Mouse (Mus musculus) stomach, embryonic 14.5 days (tissue): ENCODE data around the gene Gapvd1. TPM values are rescaled to one million over a fixed set of nuclear protein-coding genes. Genes with fewer than 3 reads are reported as not detected.

ENCODE experiments used
- ATAC-seq: fragments of 200-750 bp; cut with Nextera tagmentation; 2 replicates; pipeline ENCODE4 v1.8.0; 2017; ENCODE audit warnings: low read depth, moderate TSS enrichment; ENCODE audit not compliant: insufficient number of reproducible peaks, insufficient read depth, low FRiP score
- H3K27ac ChIP-seq: fragments of 300-500 bp; sonication (generic); 2 replicates; pipeline ENCODE4 v1.5.1; 2014; ENCODE audit warnings: mild to moderate bottlenecking, low read length, moderate library complexity, mixed read lengths
- H3K27me3 ChIP-seq: fragments of 300-500 bp; sonication (generic); 2 replicates; pipeline ENCODE4 v1.6.1; 2014; ENCODE audit warnings: low read length, control low read depth, mixed read lengths; ENCODE audit not compliant: control insufficient read depth, insufficient read depth
- H3K36me3 ChIP-seq: fragments of 300-500 bp; sonication (generic); 2 replicates; pipeline ENCODE4 v1.6.1; 2014; ENCODE audit warnings: mild to moderate bottlenecking, control low read depth, low read length, moderate library complexity, mixed read lengths; ENCODE audit not compliant: control insufficient read depth, insufficient read depth
- H3K4me1 ChIP-seq: fragments of 300-500 bp; sonication (generic); 2 replicates; pipeline ENCODE4 v1.6.1; 2014; ENCODE audit warnings: low read length, control low read depth, mixed read lengths; ENCODE audit not compliant: control insufficient read depth, insufficient read depth
- H3K4me2 ChIP-seq: fragments of 300-500 bp; sonication (generic); replicated peaks from 2 replicates; pipeline ENCODE4 v1.6.1; 2014; ENCODE audit warnings: low read depth, low read length, control low read depth
- H3K4me3 ChIP-seq: fragments of 300-500 bp; sonication (generic); 2 replicates; pipeline ENCODE4 v1.5.1; 2014; ENCODE audit warnings: low read depth, low read length, control low read depth
- H3K9ac ChIP-seq: fragments of 300-500 bp; sonication (generic); replicated peaks from 2 replicates; pipeline ENCODE4 v1.6.1; 2014; ENCODE audit warnings: low read depth, mild to moderate bottlenecking, control low read depth, low read length, moderate library complexity, mixed read lengths
- H3K9me3 ChIP-seq: fragments of 300-500 bp; sonication (generic); 2 replicates; pipeline ENCODE4 v1.6.1; 2016; ENCODE audit warnings: low read depth, low read length, control low read depth; ENCODE audit not compliant: control insufficient read depth
- WGBS: fragments of 180-500 bp; shearing (Covaris S2); extraction: QIAGEN DNeasy Blood & Tissue Kit; methylation state at CpG from one replicate; pipeline ENCODE4 v1.1.7; 2014; 5-methylcytosine and 5-hydroxymethylcytosine counted together
- polyA plus RNA-seq: library from polyadenylated mRNA; unstranded; fragments of >200 nt; fragmentation: Nextera tagmentation; extraction: Ambion mirVana; gene quantifications from 2 replicates; pipeline ENCODE4 v1.2.1, GENCODE M21; 2014

Gene Gapvd1
- polyA plus RNA-seq, 1 experiment from 2014 or later, result 95.2 TPM

GRCm38 (mm10) chr2:34711904-34712303 is 43.1 kb downstream of the Gapvd1 start:
- ATAC-seq, result no peak
- peaks cover 72% of the 10 kb centered on the region for H3K36me3 ChIP-seq
- H3K4me1 ChIP-seq, result no peaks in the 10 kb centered on the region
- no peaks in the 10 kb centered on the region for H3K9me3 ChIP-seq
- no peak overlapping the region for H3K4me2 ChIP-seq
- H3K4me3 ChIP-seq, result no peak overlapping the region
- 93% methylated on average over 6 of the region's 6 CpGs for WGBS
- H3K27ac ChIP-seq, result no peak overlapping the region
- no peak overlapping the region for H3K9ac ChIP-seq
- no peaks in the 10 kb centered on the region for H3K27me3 ChIP-seq

- Histone ChIP-seq H3K9ac (no peak overlapping the region), H3K4me1 (no peaks in the 10 kb centered on the region), H3K27ac (no peak overlapping the region), H3K4me3 (no peak overlapping the region), H3K9me3 (no peaks in the 10 kb centered on the region), H3K27me3 (no peaks in the 10 kb centered on the region), H3K36me3 (peaks cover 80% of the 10 kb centered on the region), H3K4me2 (no peak overlapping the region)
- WGBS, result 95% methylated on average over 1 of the region's 1 CpGs
- no peak for ATAC-seq
Measured at GRCm38 (mm10) chr2:34708675-34709074, 46.4 kb downstream of the Gapvd1 start.

GRCm38 (mm10) chr2:34696592-34696991 is 58.4 kb downstream of the Gapvd1 start:
- H3K4me3 ChIP-seq, result no peak overlapping the region

GRCm38 (mm10) chr2:34692861-34693260 is 62.2 kb downstream of the Gapvd1 start:
- no peaks in the 10 kb centered on the region for H3K9me3 ChIP-seq
- ATAC-seq, result no peak
- H3K4me2 ChIP-seq, result no peak overlapping the region
- H3K27me3 ChIP-seq, result no peaks in the 10 kb centered on the region
- H3K36me3 ChIP-seq, result peaks cover 64% of the 10 kb centered on the region
- no peak overlapping the region for H3K27ac ChIP-seq
- WGBS, result 97% methylated on average over 10 of the region's 10 CpGs
- no peak overlapping the region for H3K4me3 ChIP-seq
- H3K4me1 ChIP-seq, result no peaks in the 10 kb centered on the region
- H3K9ac ChIP-seq, result no peak overlapping the region

More at GRCm38 (mm10) chr2:34696592-34696991, 58.4 kb downstream of the Gapvd1 start:
- peaks cover 60% of the 10 kb centered on the region for H3K36me3 ChIP-seq
- ATAC-seq, result no peak
- H3K9ac ChIP-seq, result no peak overlapping the region
- no peaks in the 10 kb centered on the region for H3K4me1 ChIP-seq
- no peaks in the 10 kb centered on the region for H3K27me3 ChIP-seq
- H3K9me3 ChIP-seq, result no peaks in the 10 kb centered on the region
- H3K27ac ChIP-seq, result no peak overlapping the region
- no peak overlapping the region for H3K4me2 ChIP-seq

- H3K4me1 ChIP-seq, result no peaks in the 10 kb centered on the region
- no peaks in the 10 kb centered on the region for H3K27me3 ChIP-seq
- H3K4me2 ChIP-seq, result no peak overlapping the region
- no peak overlapping the region for H3K9ac ChIP-seq
- WGBS, result 87% methylated on average over 9 of the region's 9 CpGs
- H3K36me3 ChIP-seq, result peaks cover 61% of the 10 kb centered on the region
- H3K9me3 ChIP-seq, result no peaks in the 10 kb centered on the region
- ATAC-seq, result no peak
- H3K4me3 ChIP-seq, result no peak overlapping the region
- H3K27ac ChIP-seq, result no peak overlapping the region
Measured at GRCm38 (mm10) chr2:34684076-34684870, 70.8 kb downstream of the Gapvd1 start.

GRCm38 (mm10) chr2:34677976-34678375 is 77.1 kb downstream of the Gapvd1 start:
- Histone ChIP-seq H3K4me2 (no peak overlapping the region), H3K27me3 (no peaks in the 10 kb centered on the region), H3K36me3 (peaks cover 46% of the 10 kb centered on the region), H3K4me1 (no peaks in the 10 kb centered on the region), H3K27ac (no peak overlapping the region), H3K9me3 (no peaks in the 10 kb centered on the region), H3K4me3 (no peak overlapping the region), H3K9ac (no peak overlapping the region)
- WGBS, result 86% methylated on average over 4 of the region's 4 CpGs
- no peak for ATAC-seq

GRCm38 (mm10) chr2:34677061-34677460 is 78.0 kb downstream of the Gapvd1 start:
- Histone ChIP-seq H3K9me3 (no peaks in the 10 kb centered on the region), H3K4me1 (no peaks in the 10 kb centered on the region), H3K36me3 (peaks cover 38% of the 10 kb centered on the region), H3K27me3 (no peaks in the 10 kb centered on the region), H3K9ac (no peak overlapping the region), H3K27ac (no peak overlapping the region), H3K4me3 (no peak overlapping the region), H3K4me2 (no peak overlapping the region)
- WGBS, result 92% methylated on average over 8 of the region's 8 CpGs
- ATAC-seq, result no peak

GRCm38 (mm10) chr2:34673846-34674245 is 81.2 kb downstream of the Gapvd1 start:
- no peak for ATAC-seq
- 83% methylated on average over 11 of the region's 11 CpGs for WGBS
- no peak overlapping the region for H3K9ac ChIP-seq
- H3K27me3 ChIP-seq, result no peaks in the 10 kb centered on the region
- no peaks in the 10 kb centered on the region for H3K9me3 ChIP-seq
- no peak overlapping the region for H3K27ac ChIP-seq
- H3K36me3 ChIP-seq, result peaks cover 28% of the 10 kb centered on the region
- H3K4me1 ChIP-seq, result no peaks in the 10 kb centered on the region
- H3K4me2 ChIP-seq, result no peak overlapping the region
- H3K4me3 ChIP-seq, result no peak overlapping the region
